ENCODE assay signal across 9 mouse cellular contexts in genomic region chr5:139687646-139688045, GRCm38 (mm10). TPM values are rescaled to one million over a fixed set of nuclear protein-coding genes. Genes with fewer than 3 reads are reported as not detected.
DNase-seq lines count a peak whose midpoint lies in the region; ATAC-seq and TF ChIP-seq lines count a peak whose summit lies in the region.
"Had no signal": no experiment of that assay in that cellular context is flagged by ENCODE, and none has a peak within 500 bp of the region (broad histone marks: within the 10 kb centered on the region; RNA-seq: fewer than 3 reads in every experiment).

No protein-coding gene starts in this region.

- intact Hi-C loops in left cerebral cortex, postnatal 36 days (cut with DNase I): loop anchor here (5.0 kb wide), 1 partner anchor 150 kb away; no protein-coding TSS in a partner anchor

- no peak for TF ChIP-seq POLR2A in cortical plate, adult 2 months (IDR thresholded peaks at IDR 0.05; ENCODE audit: extremely low read depth, insufficient read depth, low read length)

- H3K9ac ChIP-seq in intestine, embryonic 14.5 days (ENCODE audit: low read length): no peak overlapping the region
- H3K9ac ChIP-seq in intestine, embryonic 16.5 days (ENCODE audit: low read depth, low read length): no peak overlapping the region
- H3K9ac ChIP-seq in liver, embryonic 12.5 days: no peak overlapping the region
- H3K9ac ChIP-seq: midbrain, embryonic 12.5 days had no signal

- H3K4me2 ChIP-seq in intestine, embryonic 14.5 days (ENCODE audit: low read length): no peak overlapping the region
- H3K4me2 ChIP-seq in intestine, embryonic 16.5 days (ENCODE audit: low read depth, low read length): no peak overlapping the region
- 0 out of 2 replicates have a peak overlapping the region, but pooled peaks have one; percentile 18 for H3K4me2 ChIP-seq in liver, embryonic 12.5 days
- H3K4me2 ChIP-seq: midbrain, embryonic 12.5 days had no signal

- peaks cover 1% of the 10 kb centered on the region for H3K4me1 ChIP-seq in intestine, embryonic 14.5 days (replicated peaks; ENCODE audit: control insufficient read depth, insufficient read depth, low read length)
- H3K4me1 ChIP-seq in intestine, embryonic 16.5 days (ENCODE audit: control insufficient read depth, insufficient read depth, low read length): 0 out of 2 replicates have a peak, but pooled peaks cover 4% of the 10 kb centered on the region
- H3K4me1 ChIP-seq in cortical plate, adult 2 months (ENCODE audit: control insufficient read depth, insufficient read depth, low read length): no peaks in the 10 kb centered on the region
- peaks cover 14% of the 10 kb centered on the region for H3K4me1 ChIP-seq in liver, embryonic 12.5 days

- no peak overlapping the region for H3K4me3 ChIP-seq in intestine, embryonic 14.5 days (ENCODE audit: low read depth, low read length)
- no peak overlapping the region for H3K4me3 ChIP-seq in intestine, embryonic 16.5 days (ENCODE audit: low read length)
- H3K4me3 ChIP-seq in cortical plate, adult 2 months (ENCODE audit: insufficient read depth, low read length): no peak overlapping the region
- no peak overlapping the region for H3K4me3 ChIP-seq in liver, embryonic 12.5 days
- H3K4me3 ChIP-seq: midbrain, embryonic 12.5 days had no signal

- peak; percentile 80 for DNase-seq in intestine, embryonic 14.5 days (ENCODE audit: low spot score)
- peak; percentile 56 to 57 for DNase-seq in B cell, adult 2 months
- peak; percentile 66 for DNase-seq in MN1 (ENCODE audit: low spot score)
- DNase-seq in testis, postnatal 14 days (ENCODE audit: low spot score): peak; percentile 55
- DNase-seq in left cerebral cortex, postnatal 36 days (ENCODE audit: low spot score in 2 of 2): no peak

- no peaks in the 10 kb centered on the region for H3K9me3 ChIP-seq in intestine, embryonic 14.5 days (ENCODE audit: control insufficient read depth, low read length)
- no peaks in the 10 kb centered on the region for H3K9me3 ChIP-seq in intestine, embryonic 16.5 days (ENCODE audit: control insufficient read depth, low read length)
- no peaks in the 10 kb centered on the region for H3K9me3 ChIP-seq in liver, embryonic 12.5 days (replicated peaks)
- H3K9me3 ChIP-seq: midbrain, embryonic 12.5 days had no signal

- 11% methylated on average over 13 of the region's 13 CpGs for WGBS in intestine, embryonic 14.5 days
- WGBS in intestine, embryonic 16.5 days: 11% methylated on average over 13 of the region's 13 CpGs
- 5% methylated on average over 13 of the region's 13 CpGs for WGBS in liver, embryonic 12.5 days (ENCODE audit: insufficient replicate concordance)

- ATAC-seq in intestine, embryonic 14.5 days (replicated peaks; ENCODE audit: low FRiP score, low TSS enrichment, low read depth): peak; percentile 4; the same call in 1 of the 2 replicates
- ATAC-seq in intestine, embryonic 16.5 days: no peak; the same call in 1 of the 2 replicates
- no peak for ATAC-seq in liver, embryonic 12.5 days

- peaks cover 14% of the 10 kb centered on the region; the same call in 1 of the 2 replicates for H3K27me3 ChIP-seq in intestine, embryonic 14.5 days (replicated peaks; ENCODE audit: control insufficient read depth, insufficient read depth, low read length)
- peaks cover 23% of the 10 kb centered on the region for H3K27me3 ChIP-seq in intestine, embryonic 16.5 days (replicated peaks; ENCODE audit: control insufficient read depth, insufficient read depth, low read length)
- H3K27me3 ChIP-seq in liver, embryonic 12.5 days (replicated peaks): peaks cover 49% of the 10 kb centered on the region

- no peak overlapping the region for H3K27ac ChIP-seq in intestine, embryonic 14.5 days (ENCODE audit: low read depth)
- H3K27ac ChIP-seq in intestine, embryonic 16.5 days (ENCODE audit: low read length): no peak overlapping the region
- H3K27ac ChIP-seq in cortical plate, adult 2 months (ENCODE audit: insufficient read depth, low read length): no peak overlapping the region
- H3K27ac ChIP-seq in liver, embryonic 12.5 days: no peak overlapping the region
- H3K27ac ChIP-seq: midbrain, embryonic 12.5 days had no signal

- no peaks in the 10 kb centered on the region for H3K36me3 ChIP-seq in intestine, embryonic 14.5 days (ENCODE audit: control insufficient read depth, insufficient read depth, low read length)
- H3K36me3 ChIP-seq in intestine, embryonic 16.5 days (ENCODE audit: control insufficient read depth, insufficient read depth, low read length): no peaks in the 10 kb centered on the region
- no peaks in the 10 kb centered on the region for H3K36me3 ChIP-seq in liver, embryonic 12.5 days
- H3K36me3 ChIP-seq: midbrain, embryonic 12.5 days had no signal

- peak; percentile 39 for TF ChIP-seq CTCF in cortical plate, adult 2 months (IDR thresholded peaks at IDR 0.05; ENCODE audit: extremely low read depth, insufficient read depth, low read length)

RNA-seq across cellular contexts. Expression of gene Micall2, which starts 48.5 kb away (rescaled TPM):
- 4.5 and 6.5 TPM in 2 replicates for polyA plus RNA-seq in intestine, embryonic 14.5 days (2014; fragmentation: Nextera tagmentation; extraction: Ambion mirVana)
- 11.6 and 14.8 TPM in 2 replicates for polyA plus RNA-seq in intestine, embryonic 16.5 days (2015; fragmentation: Nextera tagmentation; extraction: Ambion mirVana)
- polyA plus RNA-seq in cortical plate, adult 2 months (2012; rRNA removed): 1.4 and 1.5 TPM in 2 replicates
- polyA plus RNA-seq in liver, embryonic 12.5 days (2016; fragmentation: Nextera tagmentation; extraction: Ambion mirVana): 15.5 and 18.3 TPM in 2 replicates
- total RNA-seq in left cerebral cortex, postnatal 36 days (2021): 1 to 10 TPM; 1.7 to 3.4 TPM

Comparison
In these comparisons a context has a peak if more than half of its experiments do, and no peak if none do; other contexts are left out.
1. DNase-seq: peak in intestine, embryonic 14.5 days (single experiment), B cell, adult 2 months (2 of 2), MN1 (single experiment) and testis, postnatal 14 days (single experiment); none in left cerebral cortex, postnatal 36 days (0 of 2).